Mouse (Mus musculus) embryonic facial prominence, embryonic 12.5 days (tissue): ENCODE measurements around the gene Ahnak. TPM values are rescaled to one million over a fixed set of nuclear protein-coding genes. Genes with fewer than 3 reads are reported as not detected.

Experiments used
- ATAC-seq: fragments of 200-750 bp; cut with Nextera tagmentation; 2 replicates; pipeline ENCODE4 v1.8.0; 2017; ENCODE audit not compliant: insufficient number of reproducible peaks, insufficient read depth, low FRiP score, low TSS enrichment
- H3K27ac ChIP-seq: fragments of 300-500 bp; sonication (generic); 2 replicates; pipeline ENCODE4 v1.5.1; 2016; ENCODE audit warnings: mild to moderate bottlenecking
- H3K27me3 ChIP-seq: fragments of 300-500 bp; sonication (generic); 2 replicates; pipeline ENCODE4 v1.6.1; 2016; ENCODE audit warnings: mild to moderate bottlenecking, moderate library complexity
- H3K36me3 ChIP-seq: fragments of 300-500 bp; sonication (generic); 2 replicates; pipeline ENCODE4 v1.6.1; 2016; ENCODE audit warnings: mild to moderate bottlenecking
- H3K4me1 ChIP-seq: fragments of 300-500 bp; sonication (generic); 2 replicates; pipeline ENCODE4 v1.6.1; 2016
- H3K4me2 ChIP-seq: fragments of 300-500 bp; sonication (generic); replicated peaks from 2 replicates; pipeline ENCODE4 v1.6.1; 2016; ENCODE audit warnings: mild to moderate bottlenecking, moderate library complexity
- H3K4me3 ChIP-seq: fragments of 300-500 bp; sonication (generic); 2 replicates; pipeline ENCODE4 v1.5.1; 2016; ENCODE audit warnings: mild to moderate bottlenecking
- H3K9ac ChIP-seq: fragments of 300-500 bp; sonication (generic); 2 replicates; pipeline ENCODE4 v1.6.1; 2016; ENCODE audit warnings: mild to moderate bottlenecking, moderate library complexity
- H3K9me3 ChIP-seq: fragments of 300-500 bp; sonication (generic); 2 replicates; pipeline ENCODE4 v1.6.1; 2016; ENCODE audit warnings: mild to moderate bottlenecking, moderate library complexity
- WGBS: fragments of 180-500 bp; shearing (Covaris S2); methylation state at CpG from one replicate; pipeline ENCODE4 v1.1.7; 2016; 5-methylcytosine and 5-hydroxymethylcytosine counted together
- polyA plus RNA-seq: library from polyadenylated mRNA; unstranded; fragments of >200 nt; fragmentation: Nextera tagmentation; extraction: Ambion mirVana; gene quantifications from 2 replicates; pipeline ENCODE4 v1.2.1, GENCODE M21; 2016

Gene Ahnak
- 24.4 and 27.7 TPM in 2 replicates for polyA plus RNA-seq

- peak; percentile 31 for ATAC-seq
- H3K36me3 ChIP-seq: no peaks in the 10 kb centered on the region
- no peaks in the 10 kb centered on the region for H3K9me3 ChIP-seq
- WGBS: under 1% methylated on average over 39 of the region's 42 CpGs
- peaks cover 57% of the 10 kb centered on the region for H3K4me1 ChIP-seq
- H3K27me3 ChIP-seq: no peaks in the 10 kb centered on the region
- peak within 1 kb of the TSS; percentile 88 for H3K9ac ChIP-seq
- H3K4me2 ChIP-seq: peak within 1 kb of the TSS; percentile 68
- peak within 1 kb of the TSS; percentile 97 for H3K27ac ChIP-seq
- peak within 1 kb of the TSS; percentile 69 for H3K4me3 ChIP-seq
Observed at GRCm38 (mm10) chr19:8989066-8989566, at the start of gene Ahnak. Ahnak (plus strand) TSS chr19:8989284.

GRCm38 (mm10) chr19:8940526-8941133 lies 48.5 kb upstream of the Ahnak start:
- Histone ChIP-seq H3K4me1 (peaks cover 30% of the 10 kb centered on the region), H3K9me3 (no peaks in the 10 kb centered on the region), H3K27ac (no peak overlapping the region), H3K36me3 (peaks cover 49% of the 10 kb centered on the region), H3K4me2 (peak overlapping the region; percentile 72), H3K27me3 (no peaks in the 10 kb centered on the region), H3K9ac (no peak overlapping the region), H3K4me3 (peak overlapping the region; percentile 72; the same call in 1 of the 2 replicates)
- no peak for ATAC-seq
- 78% methylated on average over 15 of the region's 15 CpGs for WGBS

DNA sequence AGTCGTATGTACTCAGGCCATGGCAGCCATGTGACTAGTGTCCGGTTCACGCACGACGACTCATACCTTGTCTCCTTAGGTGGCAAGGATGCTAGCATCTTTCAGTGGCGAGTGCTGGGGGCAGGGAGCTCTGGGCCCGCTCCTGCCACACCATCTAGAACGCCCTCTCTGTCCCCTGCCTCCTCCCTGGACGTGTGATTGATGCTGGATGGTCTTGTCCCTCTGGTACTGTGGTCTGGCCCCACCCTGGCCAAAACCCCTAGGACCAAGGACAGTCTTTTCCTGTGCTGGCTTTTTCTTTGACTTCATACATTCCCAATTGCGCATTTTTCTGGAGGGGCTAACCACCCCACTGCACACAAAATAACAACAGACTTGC lies 48.0 kb upstream of the Ahnak start:
- Histone ChIP-seq H3K27ac (peak overlapping the region; percentile 98), H3K4me1 (peaks cover 30% of the 10 kb centered on the region), H3K4me2 (peak overlapping the region; percentile 72), H3K9ac (peak overlapping the region; percentile 97), H3K27me3 (no peaks in the 10 kb centered on the region), H3K9me3 (no peaks in the 10 kb centered on the region), H3K4me3 (peak overlapping the region; percentile 72), H3K36me3 (peaks cover 51% of the 10 kb centered on the region)
- peak; percentile 49 for ATAC-seq
- WGBS: 34% methylated on average over 10 of the region's 10 CpGs

DNA sequence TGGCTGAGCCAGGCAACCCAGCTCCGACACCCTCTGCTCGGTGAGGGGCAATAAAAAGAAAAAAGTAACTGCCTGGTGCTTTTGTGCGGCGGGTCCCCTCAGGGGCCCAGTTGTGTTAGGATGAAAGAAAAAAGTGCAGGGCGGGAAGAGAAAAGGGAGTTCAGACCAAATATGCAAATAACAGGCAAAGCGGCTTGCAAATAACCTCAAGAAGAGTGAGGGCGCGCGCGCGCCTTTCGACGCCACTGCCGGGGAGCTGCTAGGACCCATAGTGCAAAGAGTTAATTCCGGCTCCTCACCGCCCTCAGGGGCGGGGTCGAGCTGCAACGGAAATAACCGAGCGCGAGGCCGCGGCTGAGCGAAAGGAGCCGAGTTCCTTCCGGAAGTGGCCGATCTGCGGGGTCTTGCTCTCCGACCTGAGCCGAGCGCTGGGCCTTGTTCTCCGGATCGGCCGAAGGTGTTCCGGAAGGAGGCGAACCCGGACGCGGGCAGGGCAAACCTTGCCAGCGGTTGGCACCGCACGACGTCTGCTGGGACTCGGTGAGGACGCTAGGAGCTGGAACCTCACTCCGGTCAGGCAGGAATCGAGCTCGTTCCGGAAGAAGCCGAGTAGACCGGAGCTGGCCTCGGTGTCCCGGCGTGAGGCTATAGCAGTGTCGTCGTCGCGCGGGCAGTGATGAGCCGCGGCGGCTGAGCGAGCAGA lies 47.4 kb upstream of the Ahnak start, which contains the start of gene Mta2:
Gene Mta2, plus strand, starts transcription at position 361 of the 703 bp plus-strand sequence.
- H3K27ac ChIP-seq: peak within 1 kb of the TSS; percentile 98
- H3K36me3 ChIP-seq: peaks cover 56% of the 10 kb centered on the region
- H3K27me3 ChIP-seq: no peaks in the 10 kb centered on the region
- under 1% methylated on average over 64 of the region's 64 CpGs for WGBS
- peak within 1 kb of the TSS; percentile 97 for H3K9ac ChIP-seq
- H3K4me2 ChIP-seq: peak within 1 kb of the TSS; percentile 72
- peak within 1 kb of the TSS; percentile 72 for H3K4me3 ChIP-seq
- H3K4me1 ChIP-seq: peaks cover 30% of the 10 kb centered on the region
- peak; percentile 90 for ATAC-seq
- no peaks in the 10 kb centered on the region for H3K9me3 ChIP-seq

GRCm38 (mm10) chr19:8942276-8942964 lies 46.7 kb upstream of the Ahnak start:
- under 1% methylated on average over 45 of the region's 46 CpGs for WGBS
- peak; percentile 42 for ATAC-seq
- Histone ChIP-seq H3K4me2 (peak overlapping the region; percentile 72), H3K27me3 (no peaks in the 10 kb centered on the region), H3K27ac (peak overlapping the region; percentile 98), H3K9ac (peak overlapping the region; percentile 97), H3K9me3 (no peaks in the 10 kb centered on the region), H3K36me3 (peaks cover 57% of the 10 kb centered on the region), H3K4me3 (peak overlapping the region; percentile 72), H3K4me1 (peaks cover 30% of the 10 kb centered on the region)

GRCm38 (mm10) chr19:8943047-8943446 lies 46.0 kb upstream of the Ahnak start:
- no peaks in the 10 kb centered on the region for H3K9me3 ChIP-seq
- no peak overlapping the region for H3K27ac ChIP-seq
- H3K4me3 ChIP-seq: peak overlapping the region; percentile 72
- H3K9ac ChIP-seq: peak overlapping the region; percentile 97
- peaks cover 30% of the 10 kb centered on the region for H3K4me1 ChIP-seq
- peak overlapping the region; percentile 72 for H3K4me2 ChIP-seq
- no peaks in the 10 kb centered on the region for H3K27me3 ChIP-seq
- WGBS: 65% methylated on average over 2 of the region's 2 CpGs
- no peak for ATAC-seq
- H3K36me3 ChIP-seq: peaks cover 59% of the 10 kb centered on the region

- 55% methylated on average over 5 of the region's 5 CpGs for WGBS
- ATAC-seq: no peak
- no peak overlapping the region for H3K27ac ChIP-seq
- peaks cover 30% of the 10 kb centered on the region for H3K4me1 ChIP-seq
- H3K27me3 ChIP-seq: no peaks in the 10 kb centered on the region
- peak overlapping the region; percentile 12; the same call in 1 of the 2 replicates for H3K4me3 ChIP-seq
- peaks cover 64% of the 10 kb centered on the region for H3K36me3 ChIP-seq
- H3K4me2 ChIP-seq: peak overlapping the region; percentile 72
- no peaks in the 10 kb centered on the region for H3K9me3 ChIP-seq
- H3K9ac ChIP-seq: no peak overlapping the region; the same call in 1 of the 2 replicates
Observed at GRCm38 (mm10) chr19:8944062-8944461, 45.0 kb upstream of the Ahnak start.

DNA sequence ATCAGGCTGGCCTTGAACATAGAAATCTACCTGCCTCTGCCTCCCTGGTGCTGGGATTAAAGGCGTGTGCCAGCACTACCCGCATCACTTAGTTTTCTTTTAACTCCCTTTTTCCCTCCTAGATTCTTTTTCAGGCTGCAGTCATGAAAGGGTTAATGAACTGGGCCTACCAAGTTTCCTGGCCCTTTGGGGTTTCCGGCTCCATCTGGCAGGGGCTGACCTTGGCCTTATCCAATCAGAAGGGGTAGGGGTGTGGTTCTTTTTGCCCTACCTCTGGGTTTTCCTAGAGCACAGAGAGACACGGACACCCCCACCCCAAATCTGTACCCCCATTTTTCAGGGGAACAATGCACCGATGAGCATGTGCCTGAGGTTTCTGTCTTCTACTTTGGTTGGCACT lies 44.3 kb upstream of the Ahnak start:
- 35% methylated on average over 5 of the region's 5 CpGs for WGBS
- Histone ChIP-seq H3K27me3 (no peaks in the 10 kb centered on the region), H3K9me3 (no peaks in the 10 kb centered on the region), H3K27ac (0 out of 2 replicates have a peak overlapping the region, but pooled peaks have one; percentile 7), H3K4me3 (peak overlapping the region; percentile 24), H3K4me1 (peaks cover 30% of the 10 kb centered on the region), H3K9ac (peak overlapping the region; percentile 36; the same call in 1 of the 2 replicates), H3K4me2 (peak overlapping the region; percentile 72), H3K36me3 (peaks cover 64% of the 10 kb centered on the region)
- ATAC-seq: no peak

GRCm38 (mm10) chr19:8945251-8945650 lies 43.8 kb upstream of the Ahnak start:
- H3K27ac ChIP-seq: 0 out of 2 replicates have a peak overlapping the region, but pooled peaks have one; percentile 7
- ATAC-seq: no peak

DNA sequence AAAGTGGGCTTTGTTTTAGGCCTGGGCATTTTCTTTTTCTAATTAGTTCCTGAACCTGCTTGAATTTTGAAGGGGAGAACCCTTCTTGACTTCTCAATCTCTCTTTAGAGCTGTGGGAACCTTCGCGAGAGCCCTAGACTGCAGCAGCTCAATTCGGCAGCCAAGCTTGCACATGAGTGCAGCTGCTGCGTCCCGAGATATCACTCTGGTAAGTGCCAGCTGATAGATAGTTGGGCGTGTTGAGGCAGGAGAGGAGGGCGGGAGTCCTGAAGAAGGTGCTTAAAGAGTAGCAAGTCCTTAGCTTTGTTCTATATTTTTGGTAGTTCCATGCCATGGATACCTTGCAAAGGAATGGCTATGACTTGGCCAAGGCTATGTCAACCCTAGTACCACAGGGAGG lies 42.2 kb upstream of the Ahnak start:
- no peak overlapping the region for H3K4me2 ChIP-seq
- H3K36me3 ChIP-seq: peaks cover 79% of the 10 kb centered on the region

More at GRCm38 (mm10) chr19:8945251-8945650, 43.8 kb upstream of the Ahnak start:
- Histone ChIP-seq H3K27me3 (no peaks in the 10 kb centered on the region), H3K36me3 (peaks cover 66% of the 10 kb centered on the region), H3K4me1 (peaks cover 30% of the 10 kb centered on the region), H3K9ac (peak overlapping the region; percentile 36; the same call in 1 of the 2 replicates), H3K4me3 (peak overlapping the region; percentile 24), H3K9me3 (no peaks in the 10 kb centered on the region), H3K4me2 (peak overlapping the region; percentile 72)
- WGBS: 86% methylated on average over 6 of the region's 6 CpGs

GRCm38 (mm10) chr19:8950190-8950589 lies 38.9 kb upstream of the Ahnak start:
- ATAC-seq: no peak
- Histone ChIP-seq H3K9ac (no peak overlapping the region), H3K9me3 (no peaks in the 10 kb centered on the region), H3K27me3 (no peaks in the 10 kb centered on the region), H3K36me3 (peaks cover 75% of the 10 kb centered on the region), H3K4me1 (peaks cover 21% of the 10 kb centered on the region), H3K4me2 (no peak overlapping the region), H3K4me3 (no peak overlapping the region), H3K27ac (no peak overlapping the region)
- WGBS: 96% methylated on average over 5 of the region's 5 CpGs

More for the DNA sequence above, 42.2 kb upstream of the Ahnak start:
- peaks cover 20% of the 10 kb centered on the region for H3K4me1 ChIP-seq
- H3K4me3 ChIP-seq: no peak overlapping the region
- WGBS: 91% methylated on average over 7 of the region's 7 CpGs
- no peak overlapping the region for H3K27ac ChIP-seq
- no peaks in the 10 kb centered on the region for H3K27me3 ChIP-seq
- no peak for ATAC-seq
- no peaks in the 10 kb centered on the region for H3K9me3 ChIP-seq
- no peak overlapping the region for H3K9ac ChIP-seq
